Mouse (Mus musculus) spleen, postnatal 14 days (tissue): ENCODE results near the gene Casp3.

Source experiments
- DNase-seq, 2 experiments: peaks; one replicate each; pipeline ENCODE4 v3.0.0; 2021 to 2022; ENCODE audit warnings: low spot score in 2 of 2

The Casp3 gene

GRCm38 (mm10) chr8:46606930-46607329, 10.2 kb upstream of the Casp3 start:
- DNase-seq = no peak

GRCm38 (mm10) chr8:46611557-46611956, 5.5 kb upstream of the Casp3 start:
- DNase-seq = no peak

- no peak for DNase-seq
Measured at GRCm38 (mm10) chr8:46612913-46613312, 4.2 kb upstream of the Casp3 start.

GRCm38 (mm10) chr8:46613377-46613776, 3.7 kb upstream of the Casp3 start:
- DNase-seq = no peak

GRCm38 (mm10) chr8:46615936-46616335, 1.2 kb upstream of the Casp3 start:
- DNase-seq = no peak

GRCm38 (mm10) chr8:46617690-46618620, 864 bp downstream of the Casp3 start:
- peak in 1 of 2 experiments; percentile 27 for DNase-seq

GRCm38 (mm10) chr8:46618639-46619320, 1.7 kb downstream of the Casp3 start:
- DNase-seq = no peak

GRCm38 (mm10) chr8:46622446-46623270, 5.6 kb downstream of the Casp3 start:
- no peak for DNase-seq

GRCm38 (mm10) chr8:46625166-46625565, 8.1 kb downstream of the Casp3 start:
- DNase-seq = no peak

- no peak for DNase-seq
Measured at GRCm38 (mm10) chr8:46626642-46627041, 9.6 kb downstream of the Casp3 start.

GRCm38 (mm10) chr8:46627881-46628280, 10.8 kb downstream of the Casp3 start:
- DNase-seq = no peak

- no peak for DNase-seq
Measured at GRCm38 (mm10) chr8:46628645-46629044, 11.6 kb downstream of the Casp3 start.

- no peak for DNase-seq
Measured at GRCm38 (mm10) chr8:46630422-46630821, 13.3 kb downstream of the Casp3 start.

- DNase-seq = no peak
Measured at GRCm38 (mm10) chr8:46630932-46631331, 13.8 kb downstream of the Casp3 start.

- no peak for DNase-seq
Measured at GRCm38 (mm10) chr8:46639010-46639571, 22.0 kb downstream of the Casp3 start.

GRCm38 (mm10) chr8:46639852-46640251, 22.8 kb downstream of the Casp3 start:
- no peak for DNase-seq

GRCm38 (mm10) chr8:46641272-46641671, 24.2 kb downstream of the Casp3 start:
- DNase-seq = no peak

- DNase-seq = no peak
Measured at GRCm38 (mm10) chr8:46648421-46648820, 31.3 kb downstream of the Casp3 start.

- no peak for DNase-seq
Measured at GRCm38 (mm10) chr8:46651872-46652271, 34.8 kb downstream of the Casp3 start.

- DNase-seq = no peak
Measured at GRCm38 (mm10) chr8:46655919-46656318, 38.8 kb downstream of the Casp3 start.

GRCm38 (mm10) chr8:46671496-46671895, 54.4 kb downstream of the Casp3 start:
- DNase-seq = peak; percentile 47 to 74
